Mouse (Mus musculus) liver, postnatal 0 days (tissue): ENCODE measurements around the gene Spata3.

Experiments used
- CTCF ChIP-seq: sonication (generic); IDR thresholded peaks from 2 replicates; pipeline ENCODE4 v1.5.1; 2016; ENCODE audit warnings: antibody characterized with exemption, low read depth
- EP300 ChIP-seq: IDR thresholded peaks from 2 replicates; pipeline ENCODE4 v1.6.1; 2016; ENCODE audit warnings: antibody characterized with exemption, low read depth, mild to moderate bottlenecking

GRCm38 (mm10) chr1:86058856-86059769 is 42.5 kb downstream of the Spata3 start:
- TF ChIP-seq EP300: no peak
- TF ChIP-seq CTCF: peak; percentile 97
